Mouse (Mus musculus): ENCODE results near the gene Foxn2.

DNA sequence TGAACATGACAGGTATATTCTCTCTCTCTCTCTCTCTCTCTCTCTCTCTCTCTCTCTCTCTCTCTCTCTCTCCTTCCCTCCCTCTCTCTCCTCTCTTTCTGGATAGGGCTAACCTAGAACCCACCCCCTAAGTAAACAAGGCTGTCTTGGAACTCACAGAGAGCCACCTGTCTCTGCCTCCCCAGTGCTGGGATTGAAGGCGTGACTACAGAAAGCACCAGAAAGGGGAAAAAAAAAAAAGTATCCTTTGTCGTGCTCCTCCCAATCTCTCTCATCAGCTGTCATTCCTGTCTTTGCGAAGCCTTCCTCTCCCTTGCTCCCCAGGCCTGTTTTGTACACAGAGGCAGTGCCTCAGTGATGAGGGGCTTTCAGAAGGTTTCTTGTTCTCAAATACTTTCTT lies 69.5 kb downstream of the Foxn2 start:
- no peak for TF ChIP-seq CTCF (IDR thresholded peaks at IDR 0.05; ENCODE audit: control insufficient read depth, insufficient read depth, insufficient read length)
- no peak for TF ChIP-seq MYOD1 (IDR thresholded peaks at IDR 0.05; ENCODE audit: control insufficient read depth, insufficient read length, low read depth)
- TF ChIP-seq CEBPB (IDR thresholded peaks at IDR 0.05; ENCODE audit: low read depth): no peak
- TF ChIP-seq USF1 (IDR thresholded peaks at IDR 0.05; ENCODE audit: low read depth): no peak
- no peak for TF ChIP-seq MAX (IDR thresholded peaks at IDR 0.05)
- TF ChIP-seq FOSL1 (IDR thresholded peaks at IDR 0.05; ENCODE audit: insufficient read depth, low read length, poor library complexity, severe bottlenecking): no peak
